Mouse (Mus musculus): ENCODE measurements around the gene March10. TPM values are rescaled to one million over a fixed set of nuclear protein-coding genes. Genes with fewer than 3 reads are reported as not detected.

March10 gene
- polyA plus RNA-seq, 1 experiment from 2014 or later = not detected

DNA sequence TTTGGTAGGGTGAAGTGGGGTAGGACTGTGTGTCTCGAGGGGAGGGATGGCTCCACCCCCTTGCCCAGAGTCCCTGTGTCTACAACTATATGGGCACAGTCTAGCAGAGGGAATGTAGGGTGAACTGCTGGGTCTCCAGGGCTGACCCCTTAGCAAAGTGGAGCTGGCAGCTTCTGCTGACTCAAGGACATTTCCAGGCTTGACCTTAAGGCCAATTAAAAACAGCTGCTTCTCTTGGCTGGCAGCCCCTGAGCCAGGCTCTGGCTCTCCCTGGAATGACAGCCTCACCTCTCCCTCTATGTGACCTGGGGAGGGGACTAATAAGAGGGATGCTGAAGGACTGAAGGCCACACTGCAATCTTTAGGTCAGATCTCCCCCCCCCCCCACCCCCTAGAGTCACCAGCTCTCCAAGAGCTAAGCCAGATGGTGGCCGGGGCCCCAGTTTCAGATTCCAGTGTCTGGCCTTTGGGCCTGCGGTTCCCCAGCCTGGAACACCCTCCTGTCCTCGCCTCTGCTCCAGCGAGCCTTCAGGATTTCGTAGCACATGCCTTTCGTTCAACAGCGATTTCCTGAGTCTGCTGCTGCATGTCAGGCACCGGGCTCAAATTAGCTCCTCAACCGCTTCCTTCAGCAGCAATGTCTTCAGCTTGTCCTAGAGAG is 143.4 kb downstream of the March10 start:
- Histone ChIP-seq H3K27ac (peak overlapping the region; percentile 74), H3K4me3 (replicated peaks) (no peak overlapping the region), H3K4me1 (peaks cover 45% of the 10 kb centered on the region), H3K36me3 (replicated peaks) (no peaks in the 10 kb centered on the region; the same call in 1 of the 2 replicates), H3K4me2 (no peak overlapping the region), H3K9me3 (no peaks in the 10 kb centered on the region), H3K27me3 (no peaks in the 10 kb centered on the region), H3K9ac (no peak overlapping the region)
- peak; percentile 49; the same call in 1 of the 2 replicates for ATAC-seq (ENCODE audit: low FRiP score)
- 66% methylated on average over 10 of the region's 10 CpGs for WGBS

DNA sequence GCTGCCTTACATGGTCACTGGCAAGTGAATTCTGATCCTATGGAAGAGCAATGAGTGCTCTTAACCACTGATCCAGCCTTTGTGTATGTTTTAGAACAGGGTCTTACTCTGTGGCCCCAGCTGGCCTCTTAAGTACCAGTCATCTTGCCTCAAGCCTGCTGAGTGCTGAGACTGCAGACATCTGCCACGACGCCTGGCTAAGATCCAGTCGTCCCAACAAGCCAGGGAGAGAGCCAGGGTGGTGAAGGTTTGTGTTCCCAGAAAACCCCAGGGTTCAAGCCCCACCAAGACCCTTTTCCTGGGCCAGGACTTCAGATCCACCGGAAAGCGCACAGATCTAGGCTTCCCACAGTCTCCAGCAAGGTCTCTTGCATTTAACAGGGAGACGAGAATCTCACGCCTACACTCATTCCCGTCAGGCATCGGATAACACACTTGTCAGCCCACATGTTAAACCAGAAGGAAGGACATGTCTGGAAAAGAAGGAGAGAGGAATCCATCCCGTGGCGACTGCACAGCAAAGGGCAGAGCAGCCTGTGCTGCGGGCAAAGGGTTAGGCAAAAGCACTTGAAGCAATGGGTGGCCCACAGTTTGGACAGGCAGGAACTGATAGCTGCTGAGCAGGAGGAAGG is 144.1 kb downstream of the March10 start:
- H3K4me3 ChIP-seq (replicated peaks) = no peak overlapping the region
- no peak overlapping the region for H3K4me2 ChIP-seq
- H3K9me3 ChIP-seq = no peaks in the 10 kb centered on the region
- 61% methylated on average over 12 of the region's 12 CpGs for WGBS
- no peaks in the 10 kb centered on the region; the same call in 1 of the 2 replicates for H3K36me3 ChIP-seq (replicated peaks)
- H3K9ac ChIP-seq = no peak overlapping the region
- ATAC-seq (ENCODE audit: low FRiP score) = peak; percentile 17; the same call in 1 of the 2 replicates
- peaks cover 45% of the 10 kb centered on the region for H3K4me1 ChIP-seq
- no peaks in the 10 kb centered on the region for H3K27me3 ChIP-seq
- peak overlapping the region; percentile 69 for H3K27ac ChIP-seq

DNA sequence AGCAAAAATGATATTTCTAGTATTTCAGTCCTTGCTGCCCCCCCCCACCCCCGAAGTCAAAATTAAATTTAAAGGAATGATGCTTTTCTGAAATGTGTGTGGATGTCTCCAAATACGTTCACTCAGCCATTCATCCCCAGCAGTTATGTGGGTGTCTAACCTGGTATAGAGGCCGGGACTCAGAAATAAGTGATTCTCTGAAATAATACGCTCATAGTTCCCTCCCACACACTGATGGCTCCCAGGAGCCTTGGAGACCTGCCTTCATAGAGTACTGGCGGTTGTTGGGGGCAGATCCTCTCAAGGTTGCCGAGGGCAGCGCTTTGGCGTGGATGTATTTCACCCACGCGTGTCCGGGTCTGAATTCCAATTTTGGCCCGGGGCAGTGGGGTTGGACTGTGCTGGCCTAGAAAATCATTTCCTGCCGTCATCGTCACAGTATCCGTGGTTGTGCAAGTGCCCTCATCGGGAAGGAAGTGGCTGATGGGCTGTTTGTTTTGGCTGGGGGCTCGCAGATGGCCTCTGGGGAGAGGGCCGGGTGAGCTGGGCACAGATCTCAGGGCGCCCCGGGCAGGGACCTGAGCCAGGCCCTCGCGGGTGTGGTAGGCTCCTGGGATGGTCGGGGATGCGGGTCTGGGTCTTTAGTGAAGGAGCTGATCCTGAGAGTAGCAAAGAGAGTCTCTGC is 145.1 kb downstream of the March10 start:
- H3K27ac ChIP-seq = peak overlapping the region; percentile 51; the same call in 1 of the 2 replicates

More for the DNA sequence above, 145.1 kb downstream of the March10 start:
- no peak overlapping the region for H3K4me2 ChIP-seq
- H3K4me1 ChIP-seq = peaks cover 45% of the 10 kb centered on the region
- no peaks in the 10 kb centered on the region; the same call in 1 of the 2 replicates for H3K36me3 ChIP-seq (replicated peaks)
- WGBS = 87% methylated on average over 24 of the region's 24 CpGs
- no peaks in the 10 kb centered on the region for H3K9me3 ChIP-seq
- no peaks in the 10 kb centered on the region for H3K27me3 ChIP-seq
- H3K4me3 ChIP-seq (replicated peaks) = no peak overlapping the region
- ATAC-seq (ENCODE audit: low FRiP score) = no peak
- no peak overlapping the region for H3K9ac ChIP-seq

Other genes starting within 250 kb of the March10 start
- 14.9 and 15.1 TPM in 2 replicates for gene Mrc2, start 164.1 kb downstream of the March10 start, polyA plus RNA-seq (2016; fragmentation: Nextera tagmentation; extraction: Ambion mirVana)
- gene Tanc2, start 133.3 kb upstream of the March10 start, polyA plus RNA-seq (2016; fragmentation: Nextera tagmentation; extraction: Ambion mirVana) = 17.7 and 19.1 TPM in 2 replicates